Mouse (Mus musculus): ENCODE data around the gene Kcna7. TPM values are rescaled to one million over a fixed set of nuclear protein-coding genes. Genes with fewer than 3 reads are reported as not detected.
A peak's percentile ranks its signal among the peaks of the same experiment; 100 is the strongest.

Kcna7 gene
- polyA plus RNA-seq, 1 experiment from 2014 or later: not detected

DNA sequence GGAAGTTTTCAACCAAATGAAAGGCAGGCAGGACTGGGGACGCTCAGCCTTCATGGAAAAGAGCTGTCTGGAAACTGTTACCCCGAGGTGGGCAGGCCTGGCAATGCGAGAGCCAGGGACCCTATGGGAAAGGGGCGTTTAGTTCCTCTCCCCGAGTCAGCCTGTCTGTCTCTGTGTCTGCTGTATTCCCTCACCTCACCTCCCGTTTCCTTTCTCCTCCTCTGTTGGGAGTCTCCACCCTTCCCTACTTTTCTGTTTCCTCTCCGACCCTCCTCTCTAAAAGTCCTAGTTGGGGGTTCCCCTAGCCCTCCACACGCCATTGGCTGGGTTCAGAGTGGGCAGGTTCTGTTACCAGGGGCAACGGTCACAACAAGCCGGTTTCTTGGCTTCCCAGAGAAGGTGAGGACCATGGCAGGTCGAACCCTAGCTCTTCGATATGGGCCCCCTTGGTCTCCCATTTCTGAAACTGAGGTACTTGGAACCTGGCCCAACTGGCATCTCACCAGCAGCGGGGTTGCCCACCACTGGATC lies 12.6 kb downstream of the Kcna7 start:
- DNase-seq (ENCODE audit: extremely low spot score, low spot score): no peak
- peaks cover 97% of the 10 kb centered on the region for H3K27me3 ChIP-seq (ENCODE audit: poor library complexity, severe bottlenecking)
- no peak overlapping the region for H3K27ac ChIP-seq
- H3K4me1 ChIP-seq: peaks cover 51% of the 10 kb centered on the region
- H3K4me3 ChIP-seq: peak overlapping the region; percentile 9; the same call in 1 of the 2 replicates
- 11% methylated on average over 13 of the region's 13 CpGs for WGBS
- H3K9me3 ChIP-seq: no peaks in the 10 kb centered on the region
- H3K36me3 ChIP-seq (replicated peaks): peaks cover 32% of the 10 kb centered on the region

DNA sequence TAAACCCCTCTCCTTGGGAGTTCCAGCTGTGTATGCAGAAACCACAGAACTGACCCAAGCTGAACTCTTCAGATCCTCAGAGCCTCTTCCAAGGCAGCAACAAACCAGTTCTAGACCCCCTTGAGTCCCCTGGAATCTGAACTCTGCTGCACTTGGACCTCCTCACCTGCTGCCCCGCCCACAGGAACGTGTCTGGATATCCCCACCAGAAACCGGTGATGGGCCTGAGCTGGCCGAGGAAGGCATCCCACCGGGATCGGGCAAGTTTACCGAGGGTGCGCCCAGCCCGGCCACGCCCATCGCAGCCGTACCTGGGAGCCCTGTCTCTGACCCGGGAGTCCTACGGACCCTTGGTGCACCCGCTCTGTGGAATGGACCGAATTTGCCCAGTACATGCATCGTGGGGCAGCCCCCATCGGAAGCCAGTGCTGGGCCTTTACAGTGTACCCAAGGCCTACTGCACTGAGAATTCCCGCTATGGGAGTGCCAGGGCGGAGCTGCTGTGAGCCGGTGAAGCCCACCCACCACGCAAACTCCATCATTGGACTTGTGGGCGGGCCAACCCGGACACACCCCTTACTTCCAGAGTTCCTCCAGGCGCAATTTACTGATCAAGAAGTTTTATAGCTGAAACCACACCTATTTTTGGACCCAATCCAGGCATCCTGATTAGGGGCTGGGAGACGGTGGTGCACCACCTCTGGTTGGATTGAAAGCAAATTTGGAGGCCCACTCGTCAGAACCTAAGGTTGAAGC lies 14.6 kb downstream of the Kcna7 start:
- H3K27me3 ChIP-seq (ENCODE audit: poor library complexity, severe bottlenecking): peaks cover 77% of the 10 kb centered on the region

DNA sequence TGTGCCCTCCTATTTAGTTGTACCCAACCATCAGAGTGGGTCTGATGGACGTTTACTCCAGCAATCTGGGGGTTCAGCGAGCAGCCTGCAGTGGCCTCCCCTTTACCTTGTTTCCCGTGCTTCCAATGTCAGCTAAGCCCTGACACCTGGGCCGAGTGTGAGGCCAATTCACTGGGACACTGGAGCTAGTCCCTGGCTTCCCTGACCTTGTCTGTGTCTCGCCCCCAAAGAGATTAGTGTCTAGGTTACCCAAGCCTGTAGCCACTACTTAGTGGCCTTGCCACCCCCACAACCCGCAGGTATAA lies 15.1 kb downstream of the Kcna7 start, which contains the start of gene Lhb:
Lhb (plus strand) TSS at position 206 of the 305 bp plus-strand sequence.
- peaks cover 57% of the 10 kb centered on the region for H3K36me3 ChIP-seq (replicated peaks)

More for the DNA sequence above, 14.6 kb downstream of the Kcna7 start:
- no peaks in the 10 kb centered on the region for H3K9me3 ChIP-seq
- H3K4me1 ChIP-seq: peaks cover 33% of the 10 kb centered on the region
- H3K27ac ChIP-seq: no peak overlapping the region
- 14% methylated on average over 27 of the region's 27 CpGs for WGBS
- DNase-seq (ENCODE audit: extremely low spot score, low spot score): no peak
- no peak overlapping the region; the same call in 1 of the 2 replicates for H3K4me3 ChIP-seq
- peaks cover 52% of the 10 kb centered on the region for H3K36me3 ChIP-seq (replicated peaks)

DNA sequence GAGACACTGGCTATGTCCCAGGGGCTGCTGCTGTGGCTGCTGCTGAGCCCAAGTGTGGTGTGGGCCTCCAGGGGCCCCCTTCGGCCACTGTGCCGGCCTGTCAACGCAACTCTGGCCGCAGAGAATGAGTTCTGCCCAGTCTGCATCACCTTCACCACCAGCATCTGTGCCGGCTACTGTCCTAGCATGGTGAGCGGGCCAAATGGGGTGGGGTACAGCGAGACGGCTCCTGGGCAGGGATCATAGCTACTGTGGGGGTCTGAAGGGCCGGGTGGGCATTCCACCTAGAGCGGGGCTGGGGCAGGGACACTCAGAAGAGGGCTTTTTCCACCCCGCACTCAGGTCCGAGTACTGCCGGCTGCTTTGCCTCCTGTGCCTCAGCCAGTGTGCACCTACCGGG lies 15.7 kb downstream of the Kcna7 start:
- H3K27ac ChIP-seq: no peak overlapping the region
- H3K4me3 ChIP-seq: no peak overlapping the region
- peaks cover 25% of the 10 kb centered on the region for H3K4me1 ChIP-seq
- peaks cover 64% of the 10 kb centered on the region for H3K36me3 ChIP-seq (replicated peaks)
- H3K9me3 ChIP-seq: no peaks in the 10 kb centered on the region
- no peak for DNase-seq (ENCODE audit: extremely low spot score, low spot score)
- 91% methylated on average over 14 of the region's 14 CpGs for WGBS
- H3K27me3 ChIP-seq (ENCODE audit: poor library complexity, severe bottlenecking): peaks cover 65% of the 10 kb centered on the region

More for the DNA sequence above, 15.1 kb downstream of the Kcna7 start, which contains the start of gene Lhb:
- WGBS: 55% methylated on average over 6 of the region's 6 CpGs
- Histone ChIP-seq H3K9me3 (no peaks in the 10 kb centered on the region), H3K4me1 (peaks cover 28% of the 10 kb centered on the region), H3K4me3 (no peak within 1 kb of the TSS; the same call in 1 of the 2 replicates), H3K27ac (no peak within 1 kb of the TSS), H3K27me3 (ENCODE audit: poor library complexity, severe bottlenecking) (peaks cover 71% of the 10 kb centered on the region)
- no peak for DNase-seq (ENCODE audit: extremely low spot score, low spot score)

DNA sequence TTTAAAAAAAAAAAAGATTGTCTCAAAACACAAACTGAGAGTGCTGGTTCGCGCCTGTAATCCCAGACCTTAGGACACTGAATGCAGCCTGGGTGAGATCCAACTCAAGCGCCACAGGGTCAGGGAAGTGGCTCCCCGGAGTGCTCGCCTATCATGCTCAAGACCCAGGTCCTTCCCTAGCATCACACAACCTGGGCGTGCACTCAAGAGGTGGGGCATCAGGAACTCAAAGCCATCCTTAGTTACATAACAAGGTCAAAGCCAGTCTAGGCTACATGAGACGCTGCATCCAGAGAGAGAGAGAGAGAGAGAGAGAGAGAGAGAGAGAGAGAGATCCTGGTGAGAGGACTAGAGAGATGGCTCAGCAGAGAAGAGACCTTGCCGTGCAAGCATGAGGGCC lies 21.1 kb downstream of the Kcna7 start:
- H3K27ac ChIP-seq: no peak overlapping the region
- WGBS: 93% methylated on average over 8 of the region's 8 CpGs
- H3K4me1 ChIP-seq: no peaks in the 10 kb centered on the region
- no peaks in the 10 kb centered on the region for H3K9me3 ChIP-seq
- H3K27me3 ChIP-seq (ENCODE audit: poor library complexity, severe bottlenecking): peaks cover 12% of the 10 kb centered on the region
- no peak overlapping the region for H3K4me3 ChIP-seq
- H3K36me3 ChIP-seq (replicated peaks): peaks cover 100% of the 10 kb centered on the region
- no peak for DNase-seq (ENCODE audit: extremely low spot score, low spot score)

DNA sequence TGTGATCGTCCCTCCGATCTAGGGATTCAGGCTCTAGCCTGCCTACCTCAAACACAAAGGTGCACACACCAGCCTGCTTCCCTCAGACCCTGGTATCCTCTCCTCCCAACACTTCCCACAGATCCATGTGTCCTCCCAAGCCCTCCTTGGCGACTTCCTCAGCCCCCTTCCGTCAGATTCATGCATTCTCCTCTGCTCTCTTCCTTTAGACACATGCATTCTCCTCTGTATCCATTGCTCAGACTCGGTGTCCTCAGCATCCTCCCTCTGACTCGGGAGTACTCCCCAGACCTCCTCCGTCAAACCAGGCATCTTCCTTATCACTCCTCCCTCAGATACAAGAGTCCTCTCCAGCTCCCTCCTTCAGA lies 28.4 kb downstream of the Kcna7 start:
- peak overlapping the region; percentile 95 for H3K4me3 ChIP-seq
- H3K36me3 ChIP-seq (replicated peaks): peaks cover 41% of the 10 kb centered on the region
- no peaks in the 10 kb centered on the region for H3K9me3 ChIP-seq
- no peak for DNase-seq (ENCODE audit: extremely low spot score, low spot score)
- WGBS: 2% methylated on average over 7 of the region's 7 CpGs
- H3K27ac ChIP-seq: peak overlapping the region; percentile 94
- peaks cover 48% of the 10 kb centered on the region for H3K4me1 ChIP-seq
- H3K27me3 ChIP-seq (ENCODE audit: poor library complexity, severe bottlenecking): peaks cover 7% of the 10 kb centered on the region

DNA sequence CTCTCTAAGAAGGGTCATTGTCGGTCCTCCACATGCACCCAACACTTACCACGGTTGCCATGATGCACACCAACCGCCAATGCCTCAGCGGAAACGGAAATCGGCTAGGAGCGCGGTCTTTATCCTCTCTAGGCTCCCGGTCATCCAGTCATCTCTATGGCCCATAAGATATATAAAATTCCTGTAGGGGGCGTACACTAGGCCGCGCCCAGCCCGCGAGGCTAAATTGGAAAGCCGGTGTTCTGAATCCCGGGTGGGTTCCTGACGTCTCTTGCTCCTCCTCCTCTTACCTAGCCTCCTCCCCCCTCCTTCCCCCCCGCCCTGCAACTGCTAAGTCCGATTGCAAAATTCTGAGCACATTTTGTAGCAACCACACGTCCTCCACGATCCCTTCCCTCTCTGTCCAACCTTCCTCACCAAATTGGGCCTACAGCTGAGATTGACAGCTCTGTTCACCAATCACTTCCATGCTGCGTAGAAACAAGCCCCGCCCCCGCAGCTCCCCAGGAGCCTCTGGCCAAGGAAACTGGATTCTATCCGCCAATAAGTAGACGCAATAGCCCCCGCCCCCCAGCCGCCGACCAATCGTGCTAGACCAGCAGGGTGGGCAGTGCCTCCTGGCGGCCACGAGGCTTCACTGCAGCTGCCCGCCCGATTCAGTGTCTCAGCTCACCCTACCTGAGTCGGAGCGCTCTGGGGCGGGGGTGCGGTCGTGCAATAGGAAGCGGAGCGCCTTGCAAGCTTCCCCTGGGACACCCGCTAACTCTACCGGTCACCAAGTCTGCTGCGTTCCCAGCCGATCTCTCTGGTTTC lies 29.0 kb downstream of the Kcna7 start, which contains the start of gene Gys1:
Gys1 (plus strand) TSS at position 642 of the 813 bp plus-strand sequence.
- WGBS: under 1% methylated on average over 45 of the region's 45 CpGs
- peak within 1 kb of the TSS; percentile 94 for H3K27ac ChIP-seq
- peak within 1 kb of the TSS; percentile 95 for H3K4me3 ChIP-seq
- peaks cover 48% of the 10 kb centered on the region for H3K4me1 ChIP-seq
- H3K9me3 ChIP-seq: no peaks in the 10 kb centered on the region
- H3K27me3 ChIP-seq (ENCODE audit: poor library complexity, severe bottlenecking): peaks cover 7% of the 10 kb centered on the region
- DNase-seq (ENCODE audit: extremely low spot score, low spot score): peak; percentile 100
- H3K36me3 ChIP-seq (replicated peaks): peaks cover 37% of the 10 kb centered on the region

DNA sequence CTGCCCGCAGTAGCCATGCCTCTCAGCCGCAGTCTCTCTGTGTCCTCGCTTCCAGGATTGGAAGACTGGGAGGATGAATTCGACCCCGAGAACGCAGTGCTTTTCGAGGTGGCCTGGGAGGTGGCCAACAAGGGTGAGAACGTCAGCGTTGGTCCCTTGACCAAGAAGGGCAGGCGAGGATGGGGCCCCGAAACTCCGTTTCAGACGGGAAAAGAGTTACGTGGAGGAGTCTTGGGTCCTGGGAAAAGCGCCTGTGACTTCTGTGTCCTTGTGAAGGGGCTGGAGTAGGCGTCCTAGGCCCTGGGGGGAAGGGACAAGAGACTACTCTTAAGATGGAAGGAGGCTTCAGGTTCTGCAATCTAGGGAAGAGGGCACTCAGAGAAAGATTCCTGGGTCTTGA lies 29.6 kb downstream of the Kcna7 start:
- peak overlapping the region; percentile 94 for H3K27ac ChIP-seq
- 3% methylated on average over 16 of the region's 16 CpGs for WGBS

DNA sequence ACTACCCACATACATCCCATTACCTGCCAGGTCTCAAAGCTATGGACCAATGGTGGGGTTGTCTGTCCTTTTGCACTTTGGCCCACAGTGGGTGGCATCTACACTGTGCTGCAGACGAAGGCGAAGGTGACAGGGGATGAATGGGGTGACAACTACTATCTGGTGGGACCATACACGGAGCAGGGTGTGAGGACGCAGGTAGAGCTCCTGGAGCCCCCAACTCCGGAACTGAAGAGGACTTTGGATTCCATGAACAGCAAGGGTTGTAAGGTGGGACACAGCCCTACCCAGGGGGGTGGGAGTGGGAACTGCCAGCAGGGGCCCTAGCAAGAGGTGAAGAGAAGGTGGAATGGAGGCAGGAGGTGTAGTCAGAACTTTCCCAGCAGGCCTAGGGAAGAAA lies 31.0 kb downstream of the Kcna7 start:
- Histone ChIP-seq H3K36me3 (replicated peaks) (peaks cover 37% of the 10 kb centered on the region), H3K4me1 (peaks cover 48% of the 10 kb centered on the region), H3K27ac (no peak overlapping the region), H3K9me3 (no peaks in the 10 kb centered on the region), H3K4me3 (peak overlapping the region; percentile 95), H3K27me3 (ENCODE audit: poor library complexity, severe bottlenecking) (peaks cover 7% of the 10 kb centered on the region)
- no peak for DNase-seq (ENCODE audit: extremely low spot score, low spot score)
- WGBS: 89% methylated on average over 5 of the region's 5 CpGs

More for the DNA sequence above, 29.6 kb downstream of the Kcna7 start:
- peaks cover 48% of the 10 kb centered on the region for H3K4me1 ChIP-seq
- no peak for DNase-seq (ENCODE audit: extremely low spot score, low spot score)
- H3K9me3 ChIP-seq: no peaks in the 10 kb centered on the region
- peaks cover 7% of the 10 kb centered on the region for H3K27me3 ChIP-seq (ENCODE audit: poor library complexity, severe bottlenecking)
- peaks cover 37% of the 10 kb centered on the region for H3K36me3 ChIP-seq (replicated peaks)
- H3K4me3 ChIP-seq: peak overlapping the region; percentile 95

DNA sequence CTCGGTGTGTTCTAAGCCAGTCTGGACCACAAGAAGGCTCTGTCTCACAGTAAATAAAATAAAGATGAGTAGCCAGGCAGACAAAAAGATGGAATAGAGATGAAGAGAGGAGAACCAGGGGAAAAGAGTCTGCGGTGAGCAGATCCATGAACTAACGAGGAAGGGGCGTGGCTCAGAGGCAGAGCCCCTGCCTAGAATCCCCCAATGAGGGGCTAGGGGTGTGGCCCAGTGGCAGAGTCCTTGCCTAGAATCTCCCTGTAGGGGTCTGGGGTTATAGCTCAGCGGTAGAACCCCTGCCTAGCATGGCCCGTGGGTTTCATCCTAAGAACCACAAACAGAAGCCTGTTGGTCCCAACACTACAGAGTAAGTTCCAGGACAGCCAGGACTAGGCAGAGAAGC lies 31.6 kb downstream of the Kcna7 start:
- peaks cover 48% of the 10 kb centered on the region for H3K4me1 ChIP-seq
- H3K27ac ChIP-seq: 0 out of 2 replicates have a peak overlapping the region, but pooled peaks have one; percentile 16
- H3K4me3 ChIP-seq: peak overlapping the region; percentile 4
- H3K27me3 ChIP-seq (ENCODE audit: poor library complexity, severe bottlenecking): peaks cover 7% of the 10 kb centered on the region
- no peak for DNase-seq (ENCODE audit: extremely low spot score, low spot score)
- H3K36me3 ChIP-seq (replicated peaks): peaks cover 34% of the 10 kb centered on the region
- WGBS: 27% methylated on average over 6 of the region's 6 CpGs
- no peaks in the 10 kb centered on the region for H3K9me3 ChIP-seq

DNA sequence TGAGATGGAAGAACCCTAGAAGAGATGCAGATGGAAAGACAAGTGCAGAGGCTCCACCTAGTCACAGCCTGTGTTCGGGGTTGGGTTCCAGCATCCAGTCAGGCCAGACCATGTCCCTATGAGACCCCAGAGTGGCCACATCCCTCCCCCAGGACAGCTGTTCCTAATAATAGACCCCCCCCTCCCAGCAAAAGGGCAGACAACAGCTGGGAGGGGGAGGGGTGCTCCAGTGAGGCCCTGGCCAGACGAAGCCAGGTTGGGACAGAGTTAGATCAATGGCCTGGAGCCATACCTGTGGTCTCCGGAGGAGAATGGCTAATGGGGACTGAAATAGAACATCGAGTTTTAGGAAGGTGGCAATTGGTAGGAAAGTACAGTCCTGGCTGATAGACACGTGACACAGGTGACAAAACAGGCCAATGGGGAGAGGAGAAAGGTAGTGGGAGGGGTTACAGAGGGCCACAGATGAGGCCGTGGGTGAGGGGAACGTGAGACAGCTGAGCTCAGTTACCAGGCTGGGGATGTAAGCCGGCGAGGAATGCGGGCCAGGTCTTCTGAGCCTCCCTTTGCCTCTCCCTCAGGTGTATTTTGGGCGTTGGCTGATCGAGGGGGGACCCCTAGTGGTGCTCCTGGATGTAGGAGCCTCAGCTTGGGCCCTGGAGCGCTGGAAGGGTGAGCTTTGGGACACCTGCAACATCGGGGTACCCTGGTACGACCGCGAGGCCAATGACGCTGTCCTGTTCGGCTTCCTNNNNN lies 32.2 kb downstream of the Kcna7 start, which contains the start of gene Ruvbl2:
Ruvbl2 (minus strand) TSS at position 576 of the 756 bp plus-strand sequence.
- peak within 1 kb of the TSS; percentile 4 for H3K4me3 ChIP-seq
- WGBS: 15% methylated on average over 19 of the region's 19 CpGs
- no peak for DNase-seq (ENCODE audit: extremely low spot score, low spot score)
- H3K27me3 ChIP-seq (ENCODE audit: poor library complexity, severe bottlenecking): peaks cover 7% of the 10 kb centered on the region
- H3K9me3 ChIP-seq: no peaks in the 10 kb centered on the region
- 0 out of 2 replicates have a peak within 1 kb of the TSS, but pooled peaks have one; percentile 16 for H3K27ac ChIP-seq
- H3K4me1 ChIP-seq: peaks cover 46% of the 10 kb centered on the region
- peaks cover 33% of the 10 kb centered on the region for H3K36me3 ChIP-seq (replicated peaks)
